Mouse (Mus musculus): ENCODE results near the gene Irf4. TPM values are rescaled to one million over a fixed set of nuclear protein-coding genes. Genes with fewer than 3 reads are reported as not detected.

Gene Irf4
- polyA plus RNA-seq, 1 experiment from 2014 or later: 0.21 TPM

GRCm38 (mm10) chr13:30793616-30794015 is 44.6 kb downstream of the Irf4 start:
- no peak overlapping the region for H3K27ac ChIP-seq
- H3K4me1 ChIP-seq (replicated peaks): no peaks in the 10 kb centered on the region
- H3K4me3 ChIP-seq: no peak overlapping the region
- 84% methylated on average over 5 of the region's 5 CpGs for WGBS
- H3K27me3 ChIP-seq: no peaks in the 10 kb centered on the region
- H3K4me2 ChIP-seq: no peak overlapping the region
- H3K36me3 ChIP-seq: no peaks in the 10 kb centered on the region; the same call in 1 of the 2 replicates
- no peaks in the 10 kb centered on the region for H3K9me3 ChIP-seq
- no peak overlapping the region for H3K9ac ChIP-seq
- ATAC-seq (ENCODE audit: low FRiP score): no peak

GRCm38 (mm10) chr13:30795960-30796359 is 46.9 kb downstream of the Irf4 start:
- H3K27me3 ChIP-seq: no peaks in the 10 kb centered on the region
- no peak overlapping the region for H3K4me3 ChIP-seq
- no peak overlapping the region for H3K27ac ChIP-seq
- no peak overlapping the region for H3K9ac ChIP-seq
- WGBS: 90% methylated on average over 4 of the region's 4 CpGs
- no peaks in the 10 kb centered on the region for H3K4me1 ChIP-seq (replicated peaks)
- no peak overlapping the region for H3K4me2 ChIP-seq
- no peaks in the 10 kb centered on the region for H3K36me3 ChIP-seq
- ATAC-seq (ENCODE audit: low FRiP score): no peak
- no peaks in the 10 kb centered on the region for H3K9me3 ChIP-seq

- H3K27ac ChIP-seq: no peak overlapping the region
- no peak for ATAC-seq (ENCODE audit: low FRiP score)
- no peaks in the 10 kb centered on the region for H3K27me3 ChIP-seq
- WGBS: 78% methylated on average over 4 of the region's 4 CpGs
- no peak overlapping the region for H3K4me3 ChIP-seq
- H3K36me3 ChIP-seq: no peaks in the 10 kb centered on the region
- no peak overlapping the region for H3K9ac ChIP-seq
- no peaks in the 10 kb centered on the region; the same call in 1 of the 2 replicates for H3K4me1 ChIP-seq (replicated peaks)
- no peaks in the 10 kb centered on the region for H3K9me3 ChIP-seq
- H3K4me2 ChIP-seq: no peak overlapping the region
Observed at GRCm38 (mm10) chr13:30801886-30802285, 52.9 kb downstream of the Irf4 start.

DNA sequence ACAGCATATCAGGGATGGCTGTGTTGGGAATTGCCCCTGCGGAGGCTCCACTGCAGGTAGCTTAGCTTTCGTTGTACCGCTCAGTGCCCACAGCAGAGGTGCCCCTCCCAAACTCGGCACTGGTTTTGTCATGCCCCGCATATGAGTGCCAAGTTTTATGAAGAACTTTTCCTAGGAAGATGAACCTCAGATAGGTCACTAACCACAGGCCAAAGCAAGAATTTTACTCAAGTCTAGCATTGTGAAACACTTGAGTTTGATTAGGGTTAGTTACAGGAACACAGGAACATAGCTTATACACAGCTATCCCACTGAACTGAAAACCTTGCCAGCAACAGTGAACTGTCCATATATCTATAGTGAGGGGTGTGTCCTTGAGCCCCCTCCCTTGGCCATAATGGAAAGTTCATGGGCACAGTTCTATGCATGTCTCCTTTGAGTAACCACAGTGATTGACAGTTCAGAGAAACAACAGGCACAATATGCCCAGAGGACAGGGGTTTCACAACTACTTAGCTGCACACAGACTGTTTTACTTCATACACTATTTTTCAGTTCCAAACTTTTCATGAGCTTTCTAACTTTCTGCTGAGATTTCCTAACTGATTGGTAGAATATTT is 53.4 kb downstream of the Irf4 start:
- WGBS: 93% methylated on average over 5 of the region's 5 CpGs

GRCm38 (mm10) chr13:30809240-30809639 is 60.2 kb downstream of the Irf4 start:
- Histone ChIP-seq H3K4me3 (no peak overlapping the region), H3K4me1 (replicated peaks) (peaks cover 3% of the 10 kb centered on the region), H3K27ac (no peak overlapping the region), H3K36me3 (peaks cover 14% of the 10 kb centered on the region), H3K9me3 (no peaks in the 10 kb centered on the region), H3K4me2 (no peak overlapping the region), H3K9ac (no peak overlapping the region), H3K27me3 (no peaks in the 10 kb centered on the region)
- no peak for ATAC-seq (ENCODE audit: low FRiP score)
- WGBS: 79% methylated on average over 7 of the region's 7 CpGs

More for the DNA sequence above, 53.4 kb downstream of the Irf4 start:
- Histone ChIP-seq H3K4me2 (no peak overlapping the region), H3K36me3 (no peaks in the 10 kb centered on the region), H3K27me3 (no peaks in the 10 kb centered on the region), H3K9me3 (no peaks in the 10 kb centered on the region), H3K4me3 (no peak overlapping the region), H3K27ac (no peak overlapping the region), H3K4me1 (replicated peaks) (no peaks in the 10 kb centered on the region; the same call in 1 of the 2 replicates), H3K9ac (no peak overlapping the region)
- no peak for ATAC-seq (ENCODE audit: low FRiP score)

DNA sequence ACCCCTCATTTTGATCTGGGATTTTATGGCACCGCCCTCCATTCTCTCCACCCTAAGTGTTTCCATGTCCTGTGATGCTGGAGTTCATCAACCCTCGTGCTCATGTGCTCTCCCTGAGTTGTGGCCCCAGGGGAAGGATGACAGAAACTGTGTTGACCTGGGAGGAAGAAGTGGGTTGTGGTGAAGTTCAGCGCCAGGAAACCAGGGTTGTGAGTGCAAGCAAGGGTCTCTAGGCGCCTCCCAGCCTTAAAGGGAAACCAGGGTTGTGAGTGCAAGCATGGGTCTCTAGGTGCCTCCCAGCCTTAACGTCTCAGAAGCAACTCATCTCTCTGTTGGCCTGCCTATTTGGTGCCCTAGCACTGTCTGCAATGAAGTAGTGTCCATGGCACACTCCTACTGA is 64.4 kb downstream of the Irf4 start:
- H3K4me2 ChIP-seq: no peak overlapping the region
- no peak for ATAC-seq (ENCODE audit: low FRiP score)
- peaks cover 52% of the 10 kb centered on the region for H3K36me3 ChIP-seq
- peaks cover 3% of the 10 kb centered on the region for H3K4me1 ChIP-seq (replicated peaks)
- no peak overlapping the region for H3K27ac ChIP-seq
- H3K9ac ChIP-seq: no peak overlapping the region
- H3K9me3 ChIP-seq: no peaks in the 10 kb centered on the region
- no peak overlapping the region for H3K4me3 ChIP-seq
- WGBS: 95% methylated on average over 5 of the region's 5 CpGs
- no peaks in the 10 kb centered on the region for H3K27me3 ChIP-seq

GRCm38 (mm10) chr13:30814256-30814655 is 65.2 kb downstream of the Irf4 start:
- Histone ChIP-seq H3K4me3 (no peak overlapping the region), H3K36me3 (peaks cover 59% of the 10 kb centered on the region), H3K27ac (no peak overlapping the region), H3K4me2 (no peak overlapping the region), H3K9ac (no peak overlapping the region), H3K9me3 (no peaks in the 10 kb centered on the region), H3K27me3 (no peaks in the 10 kb centered on the region), H3K4me1 (replicated peaks) (peaks cover 2% of the 10 kb centered on the region)
- ATAC-seq (ENCODE audit: low FRiP score): no peak
- 89% methylated on average over 5 of the region's 5 CpGs for WGBS

Other genes with a start within 250 kb of the Irf4 start
- gene Uqcrfs1, start 203.9 kb upstream of the Irf4 start, polyA plus RNA-seq (2015; fragmentation: Nextera tagmentation; extraction: Ambion mirVana): 275 and 283 TPM in 2 replicates
- gene Dusp22, start 89.2 kb upstream of the Irf4 start, polyA plus RNA-seq (2015; fragmentation: Nextera tagmentation; extraction: Ambion mirVana): 19.6 and 21.7 TPM in 2 replicates
- gene Hus1b, start 198.5 kb downstream of the Irf4 start, polyA plus RNA-seq (2015; fragmentation: Nextera tagmentation; extraction: Ambion mirVana): not detected in 2 replicates
- 47.0 and 48.4 TPM in 2 replicates for gene Exoc2, start 224.9 kb downstream of the Irf4 start, polyA plus RNA-seq (2015; fragmentation: Nextera tagmentation; extraction: Ambion mirVana)
- gene Gm5447, start 225.0 kb downstream of the Irf4 start, polyA plus RNA-seq (2015; fragmentation: Nextera tagmentation; extraction: Ambion mirVana): 0.10 and 0.16 TPM in 2 replicates